Mouse (Mus musculus) heart, embryonic 15.5 days (tissue): ENCODE measurements around the gene Lrp4. TPM values are rescaled to one million over a fixed set of nuclear protein-coding genes. Genes with fewer than 3 reads are reported as not detected.

Experiments
- ATAC-seq: fragments of 200-750 bp; cut with Nextera tagmentation; replicated peaks from 2 replicates; pipeline ENCODE4 v1.8.0; 2017; ENCODE audit warnings: low read depth, moderate TSS enrichment; ENCODE audit not compliant: insufficient number of reproducible peaks, insufficient read depth, low FRiP score
- H3K27ac ChIP-seq: fragments of 300-500 bp; sonication (generic); 2 replicates; pipeline ENCODE4 v1.5.1; 2015; ENCODE audit warnings: mild to moderate bottlenecking, inconsistent platforms
- H3K27me3 ChIP-seq: fragments of 300-500 bp; sonication (generic); 2 replicates; pipeline ENCODE4 v1.6.1; 2015; ENCODE audit warnings: inconsistent platforms
- H3K36me3 ChIP-seq: fragments of 300-500 bp; sonication (generic); 2 replicates; pipeline ENCODE4 v1.6.1; 2015; ENCODE audit warnings: mild to moderate bottlenecking, inconsistent platforms
- H3K4me1 ChIP-seq: fragments of 300-500 bp; sonication (generic); replicated peaks from 2 replicates; pipeline ENCODE4 v1.6.1; 2015; ENCODE audit warnings: inconsistent platforms
- H3K4me2 ChIP-seq: fragments of 300-500 bp; sonication (generic); 2 replicates; pipeline ENCODE4 v1.6.1; 2015; ENCODE audit warnings: inconsistent platforms, mild to moderate bottlenecking, moderate library complexity
- H3K4me3 ChIP-seq: fragments of 300-500 bp; sonication (generic); 2 replicates; pipeline ENCODE4 v1.5.1; 2015; ENCODE audit warnings: mild to moderate bottlenecking, inconsistent platforms
- H3K9ac ChIP-seq: fragments of 300-500 bp; sonication (generic); 2 replicates; pipeline ENCODE4 v1.6.1; 2015; ENCODE audit warnings: mild to moderate bottlenecking, inconsistent platforms
- H3K9me3 ChIP-seq: fragments of 300-500 bp; sonication (generic); replicated peaks from 2 replicates; pipeline ENCODE4 v1.6.1; 2016; ENCODE audit warnings: inconsistent platforms
- WGBS: fragments of 180-500 bp; shearing (Covaris S2); methylation state at CpG from one replicate; pipeline ENCODE4 v1.1.7; 2015; ENCODE audit warnings: mixed read lengths; 5-methylcytosine and 5-hydroxymethylcytosine counted together
- polyA plus RNA-seq: library from polyadenylated mRNA; unstranded; fragments of >200 nt; fragmentation: Nextera tagmentation; extraction: Ambion mirVana; gene quantifications from 2 replicates; pipeline ENCODE4 v1.2.1, GENCODE M21; 2015

The Lrp4 gene
- polyA plus RNA-seq: 3.8 and 4.8 TPM in 2 replicates

GRCm38 (mm10) chr2:91457259-91457655, at the start of gene Lrp4:
Gene Lrp4 (plus strand): TSS chr2:91457511.
- H3K36me3 ChIP-seq: no peaks in the 10 kb centered on the region
- under 1% methylated on average over 24 of the region's 36 CpGs for WGBS
- H3K4me3 ChIP-seq: peak within 1 kb of the TSS; percentile 80
- peaks cover 46% of the 10 kb centered on the region for H3K4me1 ChIP-seq
- ATAC-seq: peak; percentile 84
- H3K9ac ChIP-seq: peak within 1 kb of the TSS; percentile 85
- no peaks in the 10 kb centered on the region for H3K9me3 ChIP-seq
- peak within 1 kb of the TSS; percentile 88 for H3K27ac ChIP-seq
- peak within 1 kb of the TSS; percentile 95 for H3K4me2 ChIP-seq
- H3K27me3 ChIP-seq: no peaks in the 10 kb centered on the region

GRCm38 (mm10) chr2:91408031-91408430, 49.3 kb upstream of the Lrp4 start:
- Histone ChIP-seq H3K27ac (no peak overlapping the region), H3K4me2 (no peak overlapping the region), H3K9me3 (no peaks in the 10 kb centered on the region), H3K9ac (no peak overlapping the region), H3K36me3 (no peaks in the 10 kb centered on the region), H3K4me3 (no peak overlapping the region), H3K4me1 (no peaks in the 10 kb centered on the region), H3K27me3 (no peaks in the 10 kb centered on the region)
- no peak for ATAC-seq
- 64% methylated on average over 2 of the region's 2 CpGs for WGBS

GRCm38 (mm10) chr2:91411473-91411872, 45.8 kb upstream of the Lrp4 start:
- Histone ChIP-seq H3K4me2 (no peak overlapping the region), H3K4me3 (no peak overlapping the region), H3K4me1 (no peaks in the 10 kb centered on the region), H3K27ac (no peak overlapping the region), H3K36me3 (no peaks in the 10 kb centered on the region), H3K9me3 (no peaks in the 10 kb centered on the region), H3K9ac (no peak overlapping the region), H3K27me3 (no peaks in the 10 kb centered on the region)
- no peak for ATAC-seq
- WGBS: 47% methylated on average over 2 of the region's 2 CpGs

- Histone ChIP-seq H3K4me3 (no peak overlapping the region), H3K4me2 (no peak overlapping the region), H3K27me3 (no peaks in the 10 kb centered on the region), H3K9ac (no peak overlapping the region), H3K27ac (no peak overlapping the region), H3K9me3 (no peaks in the 10 kb centered on the region), H3K36me3 (no peaks in the 10 kb centered on the region), H3K4me1 (no peaks in the 10 kb centered on the region)
- no peak for ATAC-seq
- WGBS: 64% methylated on average over 5 of the region's 5 CpGs
Measured at GRCm38 (mm10) chr2:91412361-91412760, 45.0 kb upstream of the Lrp4 start.

- Histone ChIP-seq H3K27me3 (no peaks in the 10 kb centered on the region), H3K4me1 (no peaks in the 10 kb centered on the region), H3K9ac (no peak overlapping the region), H3K4me2 (no peak overlapping the region), H3K27ac (no peak overlapping the region), H3K36me3 (no peaks in the 10 kb centered on the region), H3K4me3 (no peak overlapping the region), H3K9me3 (no peaks in the 10 kb centered on the region)
- 73% methylated on average over 1 of the region's 1 CpGs for WGBS
- no peak for ATAC-seq
Measured at GRCm38 (mm10) chr2:91413811-91414210, 43.5 kb upstream of the Lrp4 start.

GRCm38 (mm10) chr2:91421641-91422040, 35.7 kb upstream of the Lrp4 start:
- Histone ChIP-seq H3K9me3 (no peaks in the 10 kb centered on the region), H3K9ac (no peak overlapping the region), H3K4me3 (no peak overlapping the region), H3K27me3 (no peaks in the 10 kb centered on the region), H3K4me2 (no peak overlapping the region), H3K27ac (no peak overlapping the region), H3K36me3 (no peaks in the 10 kb centered on the region; the same call in 1 of the 2 replicates), H3K4me1 (no peaks in the 10 kb centered on the region)
- 83% methylated on average over 5 of the region's 5 CpGs for WGBS
- no peak for ATAC-seq

- 77% methylated on average over 7 of the region's 7 CpGs for WGBS
- no peak overlapping the region for H3K27ac ChIP-seq
Measured at GRCm38 (mm10) chr2:91424061-91424720, 33.1 kb upstream of the Lrp4 start.

GRCm38 (mm10) chr2:91426321-91426720, 31.0 kb upstream of the Lrp4 start:
- no peaks in the 10 kb centered on the region for H3K9me3 ChIP-seq
- H3K4me1 ChIP-seq: peaks cover 19% of the 10 kb centered on the region
- no peak overlapping the region for H3K9ac ChIP-seq
- no peaks in the 10 kb centered on the region for H3K27me3 ChIP-seq
- H3K27ac ChIP-seq: no peak overlapping the region
- no peak overlapping the region for H3K4me2 ChIP-seq
- no peaks in the 10 kb centered on the region; the same call in 1 of the 2 replicates for H3K36me3 ChIP-seq
- WGBS: 88% methylated on average over 1 of the region's 1 CpGs
- no peak overlapping the region for H3K4me3 ChIP-seq
- no peak for ATAC-seq

More at GRCm38 (mm10) chr2:91424061-91424720, 33.1 kb upstream of the Lrp4 start:
- no peaks in the 10 kb centered on the region for H3K9me3 ChIP-seq
- no peaks in the 10 kb centered on the region; the same call in 1 of the 2 replicates for H3K36me3 ChIP-seq
- H3K27me3 ChIP-seq: no peaks in the 10 kb centered on the region
- H3K4me2 ChIP-seq: no peak overlapping the region
- peaks cover 6% of the 10 kb centered on the region; the same call in 1 of the 2 replicates for H3K4me1 ChIP-seq
- no peak for ATAC-seq
- no peak overlapping the region for H3K4me3 ChIP-seq
- H3K9ac ChIP-seq: no peak overlapping the region

GRCm38 (mm10) chr2:91429146-91429545, 28.2 kb upstream of the Lrp4 start:
- Histone ChIP-seq H3K4me2 (no peak overlapping the region), H3K4me1 (peaks cover 19% of the 10 kb centered on the region), H3K36me3 (no peaks in the 10 kb centered on the region), H3K27me3 (no peaks in the 10 kb centered on the region), H3K9me3 (no peaks in the 10 kb centered on the region), H3K9ac (no peak overlapping the region), H3K4me3 (no peak overlapping the region), H3K27ac (peak overlapping the region; percentile 27; the same call in 1 of the 2 replicates)
- ATAC-seq: no peak
- 52% methylated on average over 3 of the region's 3 CpGs for WGBS

- 36% methylated on average over 9 of the region's 9 CpGs for WGBS
- Histone ChIP-seq H3K4me2 (no peak overlapping the region), H3K4me3 (no peak overlapping the region), H3K4me1 (peaks cover 19% of the 10 kb centered on the region), H3K36me3 (no peaks in the 10 kb centered on the region), H3K9ac (no peak overlapping the region), H3K27ac (no peak overlapping the region; the same call in 1 of the 2 replicates), H3K9me3 (no peaks in the 10 kb centered on the region), H3K27me3 (no peaks in the 10 kb centered on the region)
- ATAC-seq: no peak
Measured at GRCm38 (mm10) chr2:91429915-91430599, 27.3 kb upstream of the Lrp4 start.

- Histone ChIP-seq H3K4me2 (no peak overlapping the region), H3K27me3 (no peaks in the 10 kb centered on the region), H3K9me3 (no peaks in the 10 kb centered on the region), H3K36me3 (no peaks in the 10 kb centered on the region), H3K27ac (no peak overlapping the region), H3K9ac (no peak overlapping the region), H3K4me3 (no peak overlapping the region), H3K4me1 (peaks cover 19% of the 10 kb centered on the region)
- ATAC-seq: no peak
- WGBS: 25% methylated on average over 6 of the region's 6 CpGs
Measured at GRCm38 (mm10) chr2:91430600-91430919, 26.8 kb upstream of the Lrp4 start.

GRCm38 (mm10) chr2:91436713-91437112, 20.6 kb upstream of the Lrp4 start:
- 72% methylated on average over 8 of the region's 8 CpGs for WGBS
- Histone ChIP-seq H3K4me2 (no peak overlapping the region), H3K4me3 (no peak overlapping the region), H3K27me3 (no peaks in the 10 kb centered on the region), H3K4me1 (peaks cover 8% of the 10 kb centered on the region), H3K36me3 (no peaks in the 10 kb centered on the region), H3K27ac (peak overlapping the region; percentile 74), H3K9me3 (no peaks in the 10 kb centered on the region), H3K9ac (no peak overlapping the region)
- ATAC-seq: no peak
